Mouse (Mus musculus) left cerebral cortex, postnatal 36 days (tissue): ENCODE data around the gene Ydjc. TPM values are rescaled to one million over a fixed set of nuclear protein-coding genes. Genes with fewer than 3 reads are reported as not detected.
A peak's percentile ranks its signal among the peaks of the same experiment; 100 is the strongest.
"Not testable (repeated sequence)": the region's sequence is repeated elsewhere in the genome, so short reads cannot be mapped to it uniquely, and the experiment has no call there.

Experiments used
- DNase-seq, 2 experiments: peaks; one replicate each; pipeline ENCODE4 v3.0.0; 2021 to 2022; ENCODE audit warnings: low spot score in 2 of 2, mixed read lengths in 1 of 2
- intact Hi-C: fragments of 180-260 bp; cut with DNase I; formaldehyde crosslinking; loops from one replicate; pipeline ENCODE4 v1.15.1; 2025
- total RNA-seq, 2 experiments: library from RNA; stranded (reverse); gene quantifications; 2 replicates each; pipeline ENCODE4 v1.2.3; 2021

The Ydjc gene
- total RNA-seq, 2 experiments from 2014 or later: 27.5 to 27.6 TPM

DNA sequence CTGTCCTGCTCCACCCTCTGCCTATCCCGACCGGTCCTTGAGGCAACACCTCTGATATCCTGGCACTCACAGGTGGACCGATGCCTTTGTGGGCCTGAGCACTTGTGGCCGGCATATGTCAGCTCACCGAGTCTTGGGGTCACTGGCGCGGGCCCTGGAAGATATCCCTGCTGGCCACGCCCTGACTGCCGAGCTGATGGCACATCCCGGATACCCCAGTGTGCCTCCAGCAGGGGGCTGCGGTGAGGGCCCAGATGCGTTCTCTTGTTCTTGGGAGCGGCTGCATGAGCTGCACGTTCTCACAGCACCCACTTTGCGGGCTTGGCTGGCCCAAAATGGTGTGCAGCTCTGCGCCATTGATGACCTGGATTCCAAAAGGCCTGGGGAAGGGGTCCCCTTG, 3.7 kb downstream of the Ydjc start:
- intact Hi-C loops: loop anchor here (5.0 kb wide), 2 partner anchors 54 to 129 kb away; partner anchors contain the start of genes Tmem191c and Ube2l3

GRCm38 (mm10) chr16:17150520-17151258, 6.3 kb downstream of the Ydjc start:
- DNase-seq: no peak
- intact Hi-C loops: no loop called here

More for the DNA sequence above, 3.7 kb downstream of the Ydjc start:
- DNase-seq: peak in 1 of 2 experiments; percentile 22

GRCm38 (mm10) chr16:17151874-17152273, 7.5 kb downstream of the Ydjc start:
- no peak for DNase-seq
- intact Hi-C loops: no loop called here

DNA sequence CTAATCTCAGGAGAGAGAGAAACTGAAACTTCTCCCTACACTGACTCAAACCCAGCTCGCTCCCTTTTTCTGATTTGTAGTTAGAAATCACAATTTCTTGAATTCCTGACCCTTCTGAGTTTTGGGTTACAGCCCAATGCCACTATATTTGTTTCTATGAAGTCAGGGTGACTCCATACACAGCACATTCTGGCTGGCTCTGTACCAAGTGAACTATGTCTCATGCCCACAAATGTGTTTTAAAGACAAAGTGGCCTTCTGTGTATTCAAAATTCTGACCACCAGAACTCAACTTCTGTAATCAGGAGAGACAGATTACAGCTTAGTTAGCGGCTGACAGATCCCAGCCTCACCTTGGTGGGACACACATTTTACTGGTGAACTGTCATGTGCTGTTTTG, 9.9 kb downstream of the Ydjc start:
- no peak for DNase-seq
- intact Hi-C loops: no loop called here

DNA sequence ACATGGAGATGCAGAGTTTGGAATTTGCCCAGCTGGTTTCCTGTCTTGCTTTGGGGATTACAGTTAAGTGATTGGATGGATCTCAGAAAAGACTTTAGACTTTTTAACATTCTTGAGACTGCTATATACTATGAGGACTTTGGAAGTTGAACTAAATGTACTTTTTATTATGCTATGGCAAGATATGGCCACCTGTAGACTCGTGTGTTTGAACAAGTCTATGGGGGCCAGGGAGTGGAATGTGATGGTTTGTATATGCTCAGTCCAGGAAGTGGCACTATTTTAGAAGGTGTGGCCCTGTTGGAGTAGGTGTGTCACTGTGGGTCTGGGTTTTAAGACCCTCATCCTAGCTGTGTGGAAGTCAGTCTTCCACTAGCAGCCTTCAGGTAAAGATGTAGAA, 21.1 kb downstream of the Ydjc start:
- DNase-seq, intact Hi-C loops: not testable (repeated sequence)

GRCm38 (mm10) chr16:17167179-17167578, 22.8 kb downstream of the Ydjc start:
- intact Hi-C loops: no loop called here
- DNase-seq: no peak

DNA sequence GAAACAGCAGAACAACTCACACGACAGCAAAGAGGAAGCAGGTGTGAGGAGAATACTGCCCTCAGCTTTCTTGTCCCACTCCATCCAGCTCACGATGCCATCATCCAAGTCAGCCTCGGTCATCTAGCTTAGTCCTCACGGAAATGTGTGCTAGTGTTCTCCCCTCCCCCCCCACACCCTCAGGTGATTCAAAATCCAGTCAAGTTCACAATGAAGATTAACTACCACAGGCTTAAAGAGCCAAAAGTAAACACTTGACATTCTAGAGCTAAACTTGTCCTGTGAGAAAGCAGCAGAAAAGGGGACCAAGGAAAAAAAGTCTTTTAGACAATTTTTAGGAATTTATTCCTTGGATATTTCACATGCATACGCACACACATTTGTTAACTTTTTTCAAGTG, 23.6 kb downstream of the Ydjc start:
- DNase-seq: no peak
- intact Hi-C loops: no loop called here

DNA sequence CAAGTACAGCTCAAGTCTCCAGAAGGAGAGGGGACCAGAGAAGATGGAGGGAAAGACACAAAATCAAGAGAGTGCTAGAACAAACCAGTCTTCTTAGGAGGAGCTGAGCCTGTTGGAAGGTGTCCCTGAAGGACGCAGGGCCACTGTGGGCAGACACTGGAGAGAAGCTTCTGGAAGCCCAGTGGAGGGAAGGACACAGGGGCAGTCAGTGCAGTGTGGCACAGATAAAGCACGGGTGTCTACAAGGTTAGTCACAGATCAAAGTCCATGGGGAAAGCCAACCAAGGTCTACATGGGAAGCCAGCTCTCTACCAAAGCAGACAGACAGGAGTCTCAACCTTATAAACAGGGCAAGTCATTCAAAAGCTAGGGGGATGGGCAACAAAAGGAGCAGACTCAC, 31.3 kb downstream of the Ydjc start:
- intact Hi-C loops: no loop called here
- no peak for DNase-seq

DNA sequence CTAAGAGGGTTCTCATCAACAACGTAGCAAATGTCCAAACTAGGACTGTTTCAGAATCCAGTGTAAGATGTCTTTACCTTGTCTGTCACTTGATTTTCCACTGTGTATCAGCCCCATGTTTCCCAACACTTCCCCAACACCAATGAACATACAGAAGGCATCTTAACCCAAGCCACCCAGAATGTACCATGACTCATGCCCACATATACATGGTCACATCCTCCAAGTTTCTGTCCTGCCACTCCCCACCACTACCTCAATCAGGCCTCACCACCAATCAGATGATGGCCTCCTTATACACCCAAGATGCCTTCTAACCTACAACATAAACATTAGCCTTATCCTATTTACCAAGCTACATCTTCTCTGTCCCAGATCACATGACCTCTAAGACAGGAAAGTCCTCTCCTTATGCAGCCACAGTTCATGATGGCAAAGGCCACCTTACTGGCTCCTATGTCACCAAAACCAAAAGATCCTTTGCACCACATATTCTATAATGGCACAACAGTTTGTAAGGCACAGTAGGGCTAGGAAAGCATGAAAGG, 33.3 kb downstream of the Ydjc start:
- intact Hi-C loops: no loop called here
- no peak for DNase-seq

- DNase-seq: no peak
- intact Hi-C loops: no loop called here
Measured at GRCm38 (mm10) chr16:17179706-17180105, 35.3 kb downstream of the Ydjc start.

GRCm38 (mm10) chr16:17181382-17181781, 37.0 kb downstream of the Ydjc start:
- intact Hi-C loops: no loop called here
- DNase-seq: no peak

DNA sequence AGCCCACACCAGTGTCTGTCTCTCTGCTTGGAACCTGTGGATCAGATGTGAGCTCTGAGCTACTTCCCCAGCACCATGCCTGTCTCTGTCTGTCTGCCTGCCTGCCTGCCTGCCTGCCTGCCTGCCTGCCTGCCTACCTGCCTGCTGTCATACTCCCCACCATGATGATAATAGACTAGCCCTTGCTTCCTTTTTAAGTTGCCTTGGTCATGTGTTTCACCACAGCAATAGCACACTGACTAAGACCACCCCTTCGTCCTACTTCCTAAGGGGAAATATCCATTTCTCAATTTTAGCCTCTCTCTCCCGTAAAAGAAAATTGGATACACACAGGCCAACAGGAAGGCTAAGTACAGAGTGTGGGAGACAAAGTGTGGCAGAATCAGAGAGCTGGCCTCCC, 37.7 kb downstream of the Ydjc start:
- intact Hi-C loops: no loop called here
- DNase-seq: no peak

DNA sequence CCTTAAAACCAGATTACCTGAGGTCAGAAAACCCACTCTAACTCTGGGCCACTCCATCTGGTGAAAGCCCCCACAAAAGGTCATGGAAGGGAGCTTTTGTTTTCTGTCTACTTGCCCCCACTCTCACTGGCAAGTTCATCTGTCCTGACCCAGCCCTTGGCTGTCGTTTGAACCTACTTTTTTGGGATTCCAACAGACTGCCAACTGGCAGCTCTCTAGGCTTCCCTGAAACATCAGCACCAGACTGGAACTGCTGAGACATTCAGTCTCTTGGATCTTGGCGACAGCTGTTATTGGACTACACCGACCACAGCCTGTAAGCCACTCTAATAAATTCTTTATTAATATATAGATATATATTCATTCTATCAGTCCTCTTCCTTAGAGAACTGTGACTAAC, 38.6 kb downstream of the Ydjc start:
- DNase-seq: no peak
- intact Hi-C loops: no loop called here

DNA sequence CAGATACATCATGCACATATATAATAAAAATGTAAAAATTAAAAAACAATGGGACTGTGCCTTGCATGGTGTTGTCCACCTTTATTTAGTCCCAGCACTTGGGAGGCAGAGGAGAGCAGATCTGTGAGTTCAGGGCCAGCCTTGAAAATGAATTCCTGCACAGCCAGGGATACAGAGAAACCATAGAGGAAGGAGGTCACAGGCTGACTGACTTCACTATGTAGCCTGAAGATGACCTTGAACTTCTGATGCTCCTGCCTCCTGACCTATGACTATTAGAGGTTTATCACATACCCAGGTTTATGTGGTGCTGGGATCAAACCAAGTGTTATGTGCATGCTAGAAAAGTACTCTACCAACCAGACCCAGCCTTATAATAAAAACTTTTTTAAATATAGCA, 41.1 kb downstream of the Ydjc start:
- DNase-seq: no peak
- intact Hi-C loops: no loop called here

- intact Hi-C loops: no loop called here
- DNase-seq: no peak
Measured at GRCm38 (mm10) chr16:17193823-17194222, 49.4 kb downstream of the Ydjc start.

DNA sequence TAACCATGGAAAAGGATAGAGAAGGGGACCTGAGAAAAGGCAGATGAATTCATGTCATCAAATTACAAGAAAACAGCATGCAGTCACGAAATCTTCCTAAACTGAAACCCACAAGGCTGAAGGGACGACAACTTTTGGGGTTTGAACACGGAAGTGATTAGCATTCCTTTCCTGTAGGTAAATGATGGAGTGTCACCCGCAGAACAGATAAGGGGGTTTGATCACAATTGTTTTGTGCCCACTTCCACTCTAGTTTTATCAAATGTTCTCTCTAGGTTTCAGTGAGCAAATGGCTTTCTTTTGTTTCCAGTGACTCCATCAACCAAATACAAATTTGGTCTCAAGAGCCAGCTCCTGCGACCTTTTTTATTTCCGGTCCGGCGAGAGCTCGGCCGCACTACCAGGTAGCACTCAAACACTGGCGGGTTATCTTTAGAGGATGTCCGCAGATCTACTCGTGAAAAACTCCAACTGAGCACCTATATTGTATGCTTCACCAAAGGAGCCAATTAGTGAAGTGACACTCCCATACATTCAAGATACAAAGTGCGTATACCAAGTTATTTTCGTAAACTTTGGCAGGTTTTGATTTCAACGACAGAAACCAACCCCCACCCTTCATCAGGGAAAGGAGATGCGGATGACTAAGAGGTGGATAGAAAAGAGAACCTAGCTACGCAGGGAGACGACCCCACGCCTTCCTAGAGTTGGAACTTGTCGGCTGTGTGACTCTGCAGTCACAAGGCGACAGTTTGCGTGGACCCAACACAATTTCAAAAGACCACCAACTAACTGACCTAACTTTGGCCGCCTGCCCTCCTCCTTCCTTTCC, 55.9 kb downstream of the Ydjc start:
- intact Hi-C loops: loop anchor here (5.0 kb wide), 2 partner anchors 53 to 68 kb away; partner anchors contain the start of genes Ccdc116 and Sdf2l1
- no peak for DNase-seq

GRCm38 (mm10) chr16:17200953-17201707, 56.7 kb downstream of the Ydjc start:
- peak; percentile 89 for DNase-seq
- intact Hi-C loops: loop anchor here (5.0 kb wide), 2 partner anchors 54 to 69 kb away; partner anchors contain the start of genes Ccdc116 and Sdf2l1

DNA sequence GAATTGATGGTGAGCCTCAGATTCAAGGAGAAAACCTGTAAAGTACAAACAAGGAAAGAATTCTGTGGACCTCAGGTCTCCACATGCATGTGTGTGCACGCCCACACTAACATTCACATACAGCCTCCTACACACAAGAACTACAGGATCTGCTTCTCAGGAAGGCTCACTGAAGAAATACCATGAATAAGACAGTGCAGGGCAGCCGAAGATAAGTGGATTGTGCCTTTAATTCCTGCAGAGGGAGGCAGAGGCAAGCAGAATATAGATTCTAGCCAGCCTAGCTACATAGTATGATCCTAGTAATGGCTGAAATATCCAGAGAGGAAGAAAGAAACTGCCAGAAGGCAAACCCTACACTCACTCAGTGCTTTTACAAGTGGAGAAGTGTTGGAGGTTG, 57.6 kb downstream of the Ydjc start:
- DNase-seq: no peak
- intact Hi-C loops: loop anchor here (5.0 kb wide), 2 partner anchors 55 to 70 kb away; partner anchors contain the start of genes Ccdc116 and Sdf2l1

GRCm38 (mm10) chr16:17202549-17202948, 58.1 kb downstream of the Ydjc start, which contains the start of gene Ube2l3:
TSS of gene Ube2l3 (minus strand) at chr16:17202649.
- intact Hi-C loops: loop anchor here (5.0 kb wide), 2 partner anchors 55 to 70 kb away; partner anchors contain the start of genes Ccdc116 and Sdf2l1
- no peak for DNase-seq
